Mouse (Mus musculus): ENCODE results near the gene Bmpr1a.

GRCm38 (mm10) chr14:34459386-34459785 is 43.8 kb downstream of the Bmpr1a start:
- TF ChIP-seq CTCF (IDR thresholded peaks at IDR 0.05; ENCODE audit: low read depth) (no peak), EP300 (IDR thresholded peaks at IDR 0.05; ENCODE audit: low read depth) (no peak)
